Mouse (Mus musculus): ENCODE measurements around the gene Wnt7b.

Wnt7b gene

DNA sequence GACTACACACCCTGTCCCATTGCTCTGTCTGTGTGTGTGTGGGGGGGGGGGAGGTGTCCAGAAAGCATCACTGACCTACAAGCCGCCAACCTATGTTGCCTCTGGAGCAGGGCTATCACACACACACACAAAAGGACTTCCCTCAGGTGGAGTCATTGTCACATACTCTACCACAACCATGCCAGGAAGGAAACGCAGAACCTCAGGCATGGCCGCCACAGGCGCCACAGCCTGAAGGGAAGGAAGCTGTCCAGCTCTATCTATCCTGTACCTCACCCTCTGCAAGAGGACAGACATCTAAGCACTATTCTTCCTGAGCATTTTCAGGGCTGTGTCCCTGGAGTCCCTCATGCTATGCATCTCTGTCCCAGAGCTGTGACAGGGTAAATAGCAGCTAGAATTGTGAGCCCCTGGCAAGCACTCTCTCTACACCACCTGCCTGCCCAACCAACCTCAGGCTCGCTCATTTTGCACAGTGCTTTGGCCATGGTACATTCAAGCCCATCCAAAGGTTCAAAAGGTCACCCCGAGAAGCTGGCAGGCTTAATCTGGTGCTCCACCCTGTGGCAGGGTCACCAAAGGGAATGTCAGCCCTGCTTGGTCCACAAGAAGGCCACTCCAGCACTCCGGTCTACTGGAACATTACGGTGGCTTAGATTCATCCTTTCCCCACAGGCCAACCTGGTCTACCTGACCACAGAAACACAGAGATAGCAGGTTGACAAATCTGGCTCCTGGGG is 12.1 kb downstream of the Wnt7b start:
- DNase-seq (ENCODE audit: low read depth, low spot score): no peak

GRCm38 (mm10) chr15:85569167-85569797 is 13.0 kb downstream of the Wnt7b start:
- peak; percentile 20 for DNase-seq (ENCODE audit: low read depth, low spot score)

- DNase-seq (ENCODE audit: low read depth, low spot score): peak; percentile 91
These were observed 13.9 kb downstream of the Wnt7b start for GRCm38 (mm10) chr15:85568402-85568801.

GRCm38 (mm10) chr15:85564966-85565365 is 17.3 kb downstream of the Wnt7b start:
- peak; percentile 32 for DNase-seq (ENCODE audit: low read depth, low spot score)

DNA sequence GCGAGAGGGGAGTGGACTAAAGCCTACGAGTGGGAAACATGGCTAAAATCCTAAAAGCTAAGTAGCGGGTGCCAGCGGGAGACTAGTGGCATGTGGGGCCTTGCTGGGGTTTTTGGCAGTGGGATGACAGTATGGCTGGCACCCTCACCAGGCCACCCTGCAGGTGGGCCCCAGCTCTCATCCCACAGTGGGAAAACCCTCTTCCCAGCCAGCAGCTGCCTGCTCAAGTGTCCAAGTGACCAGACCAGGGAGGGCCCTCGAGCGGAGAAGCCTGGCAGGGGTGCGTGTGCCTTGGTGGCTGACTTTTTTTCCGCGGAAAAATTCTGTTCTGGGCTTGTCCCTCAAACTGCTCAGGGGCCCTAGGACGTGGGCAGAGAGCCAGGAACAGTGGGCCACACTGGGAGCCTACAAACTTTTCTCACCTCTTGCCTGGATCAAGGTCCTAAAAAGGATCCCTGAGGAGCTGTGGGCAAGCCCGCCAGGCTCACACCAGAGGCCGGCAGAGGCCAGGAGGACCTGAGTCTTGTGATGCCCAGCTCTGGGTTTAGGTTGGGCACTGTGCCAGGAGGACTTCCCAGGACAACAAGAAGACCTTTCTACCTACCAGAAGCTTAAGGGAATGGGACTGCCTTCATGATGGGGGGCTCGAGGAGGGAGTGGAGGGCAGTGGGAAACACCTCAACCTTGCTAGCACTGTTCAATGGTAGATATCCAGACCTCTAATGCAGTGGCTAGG is 18.1 kb downstream of the Wnt7b start:
- DNase-seq (ENCODE audit: low read depth, low spot score): no peak

- DNase-seq (ENCODE audit: low read depth, low spot score): peak; percentile 34
These were observed 20.3 kb downstream of the Wnt7b start for GRCm38 (mm10) chr15:85561953-85562352.

GRCm38 (mm10) chr15:85560830-85561229 is 21.4 kb downstream of the Wnt7b start:
- no peak for DNase-seq (ENCODE audit: low read depth, low spot score)

DNA sequence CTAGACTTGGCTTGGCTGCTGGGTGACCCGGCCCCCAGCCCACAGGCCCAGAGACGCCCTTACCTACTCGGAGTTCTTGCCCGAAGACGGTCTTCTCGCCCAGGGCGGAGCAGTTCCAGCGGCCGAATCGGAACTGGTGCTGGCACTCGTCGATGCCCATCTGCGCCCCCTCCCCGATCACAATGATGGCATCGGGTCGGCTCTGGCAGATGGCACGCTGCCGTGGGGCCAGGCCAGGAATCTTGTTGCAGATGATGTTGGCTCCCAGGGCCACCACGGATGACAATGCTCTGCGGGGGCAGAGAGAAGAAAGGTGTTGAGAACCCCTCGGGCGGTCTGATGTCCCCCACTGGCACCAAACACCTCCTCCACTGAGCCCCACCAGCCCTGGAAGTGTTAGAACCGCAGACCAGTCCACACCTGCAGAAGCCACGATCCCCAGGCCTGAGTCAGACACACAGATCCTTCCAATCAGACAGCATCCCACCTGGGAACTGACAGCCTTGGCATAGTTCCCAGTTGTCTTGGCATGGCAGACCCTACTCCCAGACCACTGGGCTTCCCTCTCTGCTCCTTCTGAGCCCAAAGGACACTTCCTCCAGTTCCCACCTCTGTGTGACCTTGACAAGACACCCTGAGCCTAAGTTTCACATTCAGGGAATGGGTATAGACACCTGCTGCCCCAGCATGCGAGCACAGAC is 23.3 kb downstream of the Wnt7b start:
- no peak for DNase-seq (ENCODE audit: low read depth, low spot score)

- DNase-seq (ENCODE audit: low read depth, low spot score): no peak
These were observed 26.5 kb downstream of the Wnt7b start for GRCm38 (mm10) chr15:85555799-85556198.

DNA sequence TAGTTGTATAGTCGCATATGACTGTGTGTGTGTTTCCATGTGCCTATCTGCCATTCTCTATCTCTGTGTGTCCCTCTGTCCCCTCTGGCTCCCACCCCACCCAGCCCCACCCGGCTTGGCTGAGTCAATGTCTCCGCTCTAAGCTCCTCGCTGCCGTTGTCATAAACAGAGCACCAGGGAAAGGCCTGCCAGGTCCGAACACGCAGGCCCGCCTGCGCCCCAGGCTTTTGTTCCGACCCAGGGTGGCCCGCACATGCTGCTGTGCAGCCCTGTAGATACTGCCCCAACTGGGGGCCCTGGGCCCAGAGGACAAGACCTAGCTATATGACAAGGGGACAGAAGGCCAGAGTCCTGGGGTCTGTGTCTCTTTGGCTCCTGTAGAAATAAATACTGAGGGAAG is 28.9 kb downstream of the Wnt7b start:
- no peak for DNase-seq (ENCODE audit: low read depth, low spot score)

DNA sequence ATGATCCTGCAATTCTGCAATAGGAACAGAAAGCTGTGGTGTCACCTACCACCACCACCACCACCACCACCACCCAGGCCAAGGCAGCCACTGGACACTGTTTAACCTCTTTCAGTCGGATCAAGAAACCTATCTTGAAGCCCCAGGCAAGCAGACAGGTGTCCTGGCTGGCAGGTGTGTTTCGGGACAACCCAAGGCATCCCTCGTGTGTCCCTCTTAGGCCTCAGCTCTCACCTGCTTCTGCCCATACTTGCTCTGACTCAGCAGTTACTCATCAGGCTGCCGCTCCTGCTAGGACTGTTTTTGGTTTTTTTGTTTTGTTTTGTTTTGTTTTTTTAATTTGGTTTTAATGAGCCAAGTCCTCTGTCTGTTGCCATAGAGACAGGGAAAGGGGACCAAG is 35.8 kb downstream of the Wnt7b start:
- DNase-seq (ENCODE audit: low read depth, low spot score): no peak

DNA sequence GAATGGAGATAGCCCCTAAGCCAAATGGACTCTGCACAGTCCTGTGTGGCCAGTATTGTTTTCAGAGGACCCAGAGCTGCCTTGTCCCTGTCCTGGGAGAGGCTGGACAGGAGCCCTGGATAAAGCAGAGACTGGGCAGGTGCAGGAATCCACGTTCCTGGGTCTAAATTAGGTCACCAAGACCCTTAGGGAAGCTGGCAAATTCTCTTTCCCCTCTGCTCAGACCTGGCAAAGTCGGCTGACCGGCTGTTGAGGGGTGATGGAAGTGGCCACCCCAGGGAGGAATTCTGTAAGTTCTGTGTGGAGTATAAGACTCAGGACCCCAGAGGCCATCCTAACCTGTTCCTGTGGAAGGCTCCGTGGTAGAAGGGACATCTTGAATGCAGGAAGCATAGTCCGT is 36.9 kb downstream of the Wnt7b start:
- no peak for DNase-seq (ENCODE audit: low read depth, low spot score)

DNA sequence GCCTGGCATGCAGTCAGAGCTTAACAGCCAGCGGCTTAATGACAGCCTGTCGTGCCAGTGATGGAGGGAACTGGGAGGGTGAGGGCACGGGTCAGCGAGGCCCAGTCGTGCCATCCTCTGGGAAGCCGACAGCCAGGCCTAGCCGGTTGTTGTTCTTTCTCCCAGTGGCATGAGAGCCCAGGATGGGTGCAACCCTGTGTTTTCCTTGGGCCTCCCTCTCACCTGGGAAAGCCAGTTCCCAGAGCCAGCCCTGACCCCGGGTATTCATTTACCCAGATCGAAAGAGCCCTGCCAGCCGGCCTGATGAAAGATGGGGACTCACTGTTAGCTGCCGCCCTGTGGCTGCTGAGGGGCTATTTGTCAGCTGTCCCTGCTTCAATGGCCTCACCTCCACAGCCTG is 44.1 kb downstream of the Wnt7b start:
- no peak for DNase-seq (ENCODE audit: low read depth, low spot score)

- peak; percentile 50 for DNase-seq (ENCODE audit: low read depth, low spot score)
These were observed 45.1 kb downstream of the Wnt7b start for GRCm38 (mm10) chr15:85537151-85537550.

GRCm38 (mm10) chr15:85534646-85535045 is 47.6 kb downstream of the Wnt7b start:
- no peak for DNase-seq (ENCODE audit: low read depth, low spot score)

DNA sequence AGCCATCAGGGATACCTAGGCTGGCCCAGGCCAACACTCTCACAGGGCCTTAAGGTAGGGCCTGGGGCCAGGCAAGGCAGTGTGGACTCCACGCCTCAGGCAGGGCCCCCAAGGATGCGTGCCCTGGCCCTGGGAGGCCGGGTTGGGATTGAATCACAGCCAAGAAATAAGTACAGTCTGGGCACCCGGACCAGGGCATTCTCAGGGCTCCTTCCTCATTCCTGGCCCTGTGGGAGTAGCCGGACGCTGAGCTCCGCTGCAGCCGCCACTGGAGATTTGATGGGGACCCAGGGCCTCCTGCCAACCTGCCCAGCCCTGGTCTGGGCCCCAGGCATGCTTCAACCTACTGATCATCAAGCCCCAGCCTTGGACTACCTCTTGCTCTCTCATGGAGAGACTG is 48.1 kb downstream of the Wnt7b start:
- DNase-seq (ENCODE audit: low read depth, low spot score): no peak

DNA sequence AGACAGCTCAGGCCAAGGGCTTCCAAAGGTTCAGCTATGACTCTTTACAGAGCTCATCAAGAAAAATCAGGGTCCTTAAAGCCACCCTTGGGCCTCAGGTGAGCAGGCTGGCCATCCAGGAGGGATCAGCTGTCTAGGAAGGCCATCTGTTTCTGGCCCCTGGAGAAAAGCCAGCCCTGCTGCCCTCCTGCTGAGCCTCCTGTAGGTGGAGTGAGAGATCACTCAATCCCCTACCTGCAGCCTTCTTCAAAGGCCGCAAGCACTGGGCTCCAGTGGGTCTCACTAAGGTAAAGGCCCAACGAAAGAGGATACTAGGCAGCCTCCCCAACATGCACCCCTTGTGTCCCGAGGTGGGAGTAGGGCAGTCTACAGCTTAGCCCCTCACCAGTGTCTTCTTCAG is 50.2 kb downstream of the Wnt7b start:
- DNase-seq (ENCODE audit: low read depth, low spot score): no peak

- DNase-seq (ENCODE audit: low read depth, low spot score): peak; percentile 74
These were observed 52.4 kb downstream of the Wnt7b start for GRCm38 (mm10) chr15:85529911-85530310.

DNA sequence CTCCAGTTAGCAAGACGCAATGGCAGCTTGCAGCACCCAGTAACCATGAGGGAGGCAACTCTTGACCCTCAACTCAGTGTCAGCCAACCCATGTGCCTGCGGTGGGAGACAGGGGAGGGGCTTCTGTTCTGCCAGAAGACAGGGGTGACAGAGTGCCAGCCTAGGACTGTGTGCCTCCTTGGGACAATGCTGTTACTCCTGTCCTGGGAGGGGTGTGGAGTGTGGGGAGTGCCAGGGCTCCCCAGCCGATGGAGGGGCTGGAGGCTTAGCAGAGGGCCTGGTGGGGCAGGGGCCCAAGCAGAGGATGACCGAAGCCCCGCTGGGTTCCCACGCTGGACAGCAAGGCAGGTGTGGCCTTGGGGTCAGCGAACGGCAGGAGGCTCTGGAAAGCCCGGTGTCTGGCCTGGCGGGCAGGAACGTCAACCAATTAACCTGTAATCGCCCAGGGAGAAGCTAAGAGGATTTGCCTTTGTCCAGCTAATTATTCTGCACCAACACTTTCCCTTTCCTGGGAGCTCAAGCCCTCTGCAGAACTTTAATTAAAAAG is 57.8 kb downstream of the Wnt7b start:
- no peak for DNase-seq (ENCODE audit: low read depth, low spot score)

GRCm38 (mm10) chr15:85523173-85523991 is 58.9 kb downstream of the Wnt7b start:
- peak; percentile 62 for DNase-seq (ENCODE audit: low read depth, low spot score)

DNA sequence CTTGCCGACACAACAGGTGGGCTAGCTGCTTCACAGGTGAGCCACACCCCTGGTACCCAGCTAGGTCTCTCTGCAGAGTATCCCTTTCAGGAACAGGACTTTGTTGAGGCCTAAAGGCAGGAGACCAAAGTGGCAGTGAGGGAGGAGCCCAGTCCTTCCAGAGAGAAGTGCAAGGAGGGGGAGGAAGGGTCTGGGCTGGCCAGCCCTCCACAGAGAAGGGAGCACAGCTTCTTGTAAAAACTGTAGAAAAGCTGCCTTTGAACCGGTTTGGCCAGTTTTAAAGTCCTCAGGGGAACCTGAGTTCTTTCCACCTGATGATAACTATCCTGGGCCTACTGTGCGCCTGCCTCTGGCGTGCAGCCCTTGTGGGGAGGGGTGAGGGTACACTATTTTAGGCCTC is 62.8 kb downstream of the Wnt7b start:
- no peak for DNase-seq (ENCODE audit: low read depth, low spot score)

All from R1 (cell line).